Mouse (Mus musculus) embryo, embryonic 11 days (tissue): ENCODE data around the gene Otx1.

ENCODE experiments used
- DNase-seq: peaks from one replicate; pipeline ENCODE4 v3.0.0-alpha.2; 2015

The Otx1 gene

DNA sequence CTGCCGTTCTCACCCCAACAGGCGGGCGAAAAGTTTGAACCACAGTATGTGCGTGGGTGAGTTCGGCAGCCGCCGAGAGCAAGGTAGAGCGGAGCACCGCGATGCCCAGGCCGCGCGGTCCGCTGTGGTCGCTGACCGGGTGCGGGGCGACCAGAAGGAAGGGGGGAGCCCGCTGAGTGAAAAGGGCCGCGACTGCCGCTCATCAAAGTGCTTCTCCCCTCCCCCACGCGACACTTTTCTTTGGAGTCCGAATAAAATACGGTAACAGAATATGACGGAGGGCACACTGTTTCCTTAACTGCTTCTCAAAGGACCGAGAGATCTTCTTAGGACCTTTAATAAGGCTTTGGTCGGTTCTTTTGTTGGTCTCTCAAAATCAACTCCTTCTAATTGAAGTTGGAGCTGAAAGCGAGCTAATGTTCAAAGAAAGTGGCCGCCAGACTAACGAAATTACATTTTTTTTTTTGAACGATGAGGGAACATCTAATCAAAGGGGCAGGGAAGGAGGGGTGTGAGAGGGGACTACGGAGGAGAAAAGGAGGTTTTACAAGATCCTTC is at the start of gene Otx1:
Gene Otx1 (minus strand): TSS at position 115 of the 558 bp plus-strand sequence.
- DNase-seq, result peak; percentile 78

DNA sequence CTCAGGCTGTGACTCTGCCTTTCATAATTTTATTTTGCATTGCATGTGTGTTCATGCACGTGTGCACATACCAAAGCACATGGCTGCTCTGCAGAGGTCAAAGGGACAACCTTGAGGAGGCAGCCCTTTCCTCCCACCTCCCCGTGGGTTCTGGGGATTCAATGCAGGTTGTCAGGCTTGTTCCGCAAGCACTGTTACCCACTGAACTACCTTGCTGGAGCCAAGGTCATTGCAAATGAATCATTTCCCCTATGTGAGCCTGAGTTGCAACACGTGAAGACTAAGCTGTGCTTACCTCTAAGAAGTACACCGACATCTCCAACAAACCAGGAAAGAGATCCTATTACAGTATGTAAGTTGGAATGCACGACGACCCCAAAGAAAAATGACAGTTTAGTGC is 48.2 kb upstream of the Otx1 start:
- DNase-seq, result no peak

DNA sequence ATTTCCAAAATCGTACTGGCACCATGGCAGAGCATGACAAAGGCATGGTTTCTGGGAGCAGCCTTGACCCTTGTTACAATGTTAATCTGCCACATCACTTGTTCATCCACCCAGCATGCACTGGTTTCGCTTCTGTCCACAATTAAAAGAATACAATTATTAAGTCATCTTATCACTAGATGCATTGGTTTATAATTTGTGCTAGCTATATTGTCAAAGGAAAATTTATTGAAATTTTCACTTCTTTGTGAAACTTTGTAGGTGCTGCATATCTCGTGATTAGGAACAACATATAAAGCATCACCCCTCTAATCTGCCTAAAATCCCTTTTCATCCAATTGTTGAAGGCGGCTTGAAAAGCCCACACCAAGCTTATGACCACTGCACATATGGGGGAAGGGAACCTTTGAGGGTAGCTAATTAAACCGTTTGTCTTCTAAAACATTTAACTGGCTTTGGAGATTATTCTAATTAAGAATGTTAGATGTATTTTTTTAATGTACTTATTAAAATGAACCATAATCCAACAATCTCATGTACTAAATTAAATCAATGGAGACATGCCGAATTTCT is 37.2 kb upstream of the Otx1 start:
- DNase-seq, result no peak

DNA sequence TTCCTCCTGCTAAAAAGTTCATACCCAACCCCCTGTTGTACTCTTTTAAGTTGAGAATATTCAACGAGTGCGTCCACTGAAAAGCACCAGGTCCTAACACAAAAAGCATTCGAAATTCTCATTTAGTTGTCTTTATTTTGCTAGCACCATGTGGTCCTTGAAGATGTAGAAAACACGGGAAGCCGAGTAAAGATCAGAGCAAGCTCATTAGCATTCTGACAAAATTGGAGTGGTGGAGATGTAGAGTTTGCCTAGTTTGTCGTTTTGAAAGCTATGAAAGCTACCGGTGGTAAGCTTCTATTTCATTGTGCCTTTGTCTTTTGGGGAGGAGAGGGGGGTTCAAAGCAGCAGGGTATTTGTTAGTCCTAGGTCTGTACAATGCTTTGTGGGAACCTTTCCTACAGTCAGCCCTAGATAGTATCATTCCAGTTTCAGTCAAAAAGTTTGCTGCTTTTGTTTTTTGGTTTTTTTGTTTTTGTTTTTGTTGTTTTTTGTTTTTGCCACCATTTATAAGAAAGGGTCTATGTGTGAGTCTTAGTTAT is 31.9 kb upstream of the Otx1 start:
- no peak for DNase-seq

DNA sequence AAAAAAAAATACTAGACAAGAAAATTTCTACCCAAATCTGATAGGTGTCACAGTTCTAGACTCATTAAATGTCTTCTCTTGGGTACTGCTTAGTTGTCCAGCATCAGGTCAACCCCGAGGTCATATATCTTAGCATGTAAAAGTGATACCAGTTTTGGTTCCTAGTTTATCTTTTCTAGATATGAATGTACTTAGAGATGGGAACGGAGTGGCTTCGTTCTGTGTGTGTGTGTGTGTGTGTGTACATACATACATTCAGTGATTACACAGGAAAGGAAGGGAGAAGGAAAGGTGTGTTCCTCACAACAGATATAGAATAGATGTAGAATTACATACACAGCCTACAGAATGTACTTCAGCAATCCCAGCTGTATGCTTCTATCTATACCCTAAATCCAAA is 30.9 kb upstream of the Otx1 start:
- no peak for DNase-seq

DNA sequence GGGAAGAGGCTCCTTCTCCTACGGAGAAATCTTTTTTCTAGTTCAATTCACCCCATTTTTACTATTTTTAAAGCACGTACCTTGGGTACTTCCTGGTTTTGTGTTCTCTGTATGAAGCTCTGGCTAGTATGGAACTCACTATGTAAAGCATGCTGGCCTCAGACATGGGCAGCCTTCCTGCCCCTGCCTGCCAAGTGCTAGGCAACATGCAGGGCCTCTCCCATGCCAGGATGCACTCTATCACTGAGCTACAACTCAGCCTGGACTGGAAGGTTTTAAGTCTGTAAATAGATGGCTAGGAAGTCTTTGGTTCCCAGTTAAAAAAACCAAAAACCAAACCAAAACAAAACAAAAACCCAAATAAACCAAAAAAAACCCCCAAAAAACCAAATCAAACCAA is 17.9 kb upstream of the Otx1 start:
- no peak for DNase-seq

DNA sequence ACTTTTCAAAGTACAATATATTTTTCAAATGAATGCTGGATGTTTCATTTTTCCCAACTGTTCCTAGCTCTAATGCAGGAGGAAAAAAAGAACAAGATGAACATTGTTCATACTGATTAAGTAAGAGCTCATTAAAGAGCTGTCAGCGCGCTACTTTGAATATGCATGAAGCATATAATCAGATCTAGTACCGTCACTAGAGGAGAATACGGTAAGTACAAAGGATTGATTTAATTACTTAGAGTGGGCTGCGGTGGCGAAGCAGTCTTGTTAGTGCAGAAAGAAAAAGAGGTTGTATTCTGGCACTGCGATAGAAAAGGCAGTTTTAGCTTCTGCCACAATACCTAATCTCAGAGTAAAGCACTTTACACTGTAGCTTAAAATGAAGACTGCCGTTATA is 14.7 kb upstream of the Otx1 start:
- peak; percentile 35 for DNase-seq

DNA sequence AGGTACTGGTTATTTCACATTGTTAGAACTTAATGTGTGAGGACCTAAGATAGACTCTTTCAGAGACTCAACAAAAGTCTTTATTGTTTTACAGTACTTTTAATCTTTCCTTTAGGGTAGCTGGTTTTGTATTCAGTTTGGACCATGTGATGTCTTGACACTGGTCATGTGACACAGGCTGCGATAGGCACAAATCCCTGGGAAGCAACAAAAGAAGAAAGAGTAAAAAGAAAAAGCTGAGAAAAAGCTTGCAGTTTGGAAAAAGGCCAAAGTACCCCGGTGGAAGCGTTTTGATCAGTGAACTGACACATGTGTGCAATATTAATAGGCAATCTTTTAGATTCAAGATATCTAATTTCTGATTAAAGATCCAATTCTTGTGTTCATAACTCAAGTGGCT is 13.6 kb upstream of the Otx1 start:
- no peak for DNase-seq

DNA sequence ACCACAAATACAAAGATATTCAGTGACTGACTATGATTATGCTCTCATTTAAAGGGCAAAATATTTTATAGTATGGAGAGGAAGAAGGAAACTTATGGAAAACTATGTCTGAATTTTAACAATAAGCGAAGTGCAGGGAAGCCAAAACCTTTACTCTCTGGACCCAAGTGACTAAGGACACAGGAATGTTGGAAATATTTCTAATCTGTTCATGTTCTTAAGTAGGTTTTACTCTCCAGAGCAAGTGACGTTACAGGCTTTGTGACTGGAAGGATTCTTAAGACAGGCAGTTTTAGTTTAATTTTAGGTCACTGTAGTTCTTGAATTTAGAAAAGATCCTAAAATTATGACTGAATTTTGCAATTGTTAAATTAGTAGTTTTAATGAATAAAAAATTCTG is 6.1 kb upstream of the Otx1 start:
- peak; percentile 47 for DNase-seq

DNA sequence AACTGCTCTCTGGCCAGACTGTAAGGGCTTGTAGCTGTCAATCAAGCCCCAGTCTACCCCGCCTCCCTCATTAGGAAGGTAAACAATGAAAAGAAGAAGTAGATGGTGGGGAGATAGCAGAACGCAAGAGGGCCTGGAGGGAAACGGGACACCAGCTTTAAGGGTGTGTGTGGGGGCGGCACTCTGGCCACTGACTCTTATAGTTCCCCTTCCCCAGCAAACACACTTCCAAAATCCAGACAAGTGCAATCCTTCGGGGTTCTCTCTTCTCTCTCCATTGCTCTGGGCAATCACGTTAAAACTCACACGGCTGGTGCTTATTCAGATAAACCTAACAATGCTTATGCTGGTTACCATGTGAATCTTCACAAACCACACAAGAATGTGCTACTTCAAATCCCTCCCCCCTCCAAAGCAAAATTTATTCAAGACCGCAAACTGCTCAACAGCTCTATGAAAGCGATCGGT is 5.5 kb upstream of the Otx1 start:
- peak; percentile 68 for DNase-seq

DNA sequence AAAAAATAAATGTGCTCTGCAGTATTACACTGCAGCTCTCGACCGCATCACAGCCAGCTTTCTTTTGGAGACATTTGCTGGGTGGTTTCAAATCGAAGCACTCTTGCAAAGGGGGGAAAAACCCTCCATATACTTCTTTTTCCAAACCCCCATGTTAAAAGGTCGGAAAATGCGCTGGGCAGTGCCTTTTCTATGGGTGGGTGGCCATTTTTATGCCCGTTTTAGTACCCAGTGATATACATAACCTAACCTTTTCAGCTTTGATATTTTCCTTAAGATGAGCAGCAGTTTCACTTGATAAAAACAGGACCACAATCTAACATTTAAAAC is 5.0 kb upstream of the Otx1 start:
- no peak for DNase-seq

DNA sequence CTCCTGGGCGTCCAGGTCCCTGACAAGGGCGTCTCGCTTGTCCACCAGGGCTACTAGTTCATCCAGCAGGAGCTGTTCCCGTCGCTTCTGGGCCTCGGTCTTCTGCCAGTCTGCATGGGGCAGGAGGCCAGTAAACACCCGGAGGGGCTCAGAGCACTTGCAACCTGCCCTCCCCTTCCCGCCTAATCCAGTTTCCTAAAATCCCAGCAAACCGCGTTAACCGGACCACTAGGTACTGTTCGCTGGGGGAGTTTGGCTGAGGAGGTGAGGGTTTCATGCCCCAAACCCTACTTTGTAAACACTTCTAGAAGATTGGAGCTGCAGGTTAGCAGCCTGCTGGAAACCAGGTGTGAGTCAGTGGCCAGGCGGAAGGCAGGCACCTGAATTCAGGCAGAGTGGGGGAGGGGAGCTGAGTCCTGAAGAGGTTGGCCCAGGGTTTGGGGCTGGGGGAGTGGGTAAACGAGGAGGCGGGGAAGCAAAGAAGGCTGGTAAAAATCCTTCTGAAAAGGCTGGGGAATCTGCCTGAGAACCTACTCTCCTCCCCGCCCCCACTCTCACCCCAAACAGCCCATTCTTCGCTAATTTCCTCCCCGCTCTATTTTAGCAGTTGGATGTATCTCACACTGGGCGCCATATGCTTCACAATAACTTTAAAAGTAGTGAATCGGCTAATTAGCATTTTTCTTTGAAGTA is 4.5 kb upstream of the Otx1 start:
- DNase-seq, result peak; percentile 70

DNA sequence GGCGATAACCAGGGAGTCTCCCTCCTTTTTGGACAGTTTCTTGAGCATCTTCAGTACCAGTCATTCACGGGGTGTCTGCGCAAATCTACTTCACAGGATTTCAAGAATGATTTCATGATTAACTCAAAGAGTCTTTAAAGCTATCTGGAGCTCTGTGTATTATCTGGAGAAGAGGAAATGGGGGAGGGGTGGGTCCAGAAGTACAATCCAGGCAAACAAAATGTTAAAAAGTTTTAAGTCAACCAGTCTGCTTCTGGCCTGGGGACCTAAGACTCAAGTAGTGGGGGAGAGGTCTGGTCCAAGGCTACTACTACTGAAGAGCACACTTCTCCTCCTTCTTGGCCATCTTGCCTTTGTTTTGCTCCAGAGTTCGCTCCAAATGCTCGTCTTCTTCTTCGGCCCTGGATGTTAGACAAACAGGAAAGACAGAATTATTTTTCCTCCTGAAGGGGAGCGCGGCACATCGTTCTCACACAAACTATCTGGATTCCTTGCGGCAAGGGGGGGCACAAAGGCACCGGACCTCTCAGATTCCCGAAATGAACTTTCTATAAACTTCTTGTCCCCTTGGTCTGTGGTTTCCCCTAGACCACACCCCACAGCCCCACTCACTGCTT is 3.9 kb upstream of the Otx1 start:
- peak; percentile 14 for DNase-seq

DNA sequence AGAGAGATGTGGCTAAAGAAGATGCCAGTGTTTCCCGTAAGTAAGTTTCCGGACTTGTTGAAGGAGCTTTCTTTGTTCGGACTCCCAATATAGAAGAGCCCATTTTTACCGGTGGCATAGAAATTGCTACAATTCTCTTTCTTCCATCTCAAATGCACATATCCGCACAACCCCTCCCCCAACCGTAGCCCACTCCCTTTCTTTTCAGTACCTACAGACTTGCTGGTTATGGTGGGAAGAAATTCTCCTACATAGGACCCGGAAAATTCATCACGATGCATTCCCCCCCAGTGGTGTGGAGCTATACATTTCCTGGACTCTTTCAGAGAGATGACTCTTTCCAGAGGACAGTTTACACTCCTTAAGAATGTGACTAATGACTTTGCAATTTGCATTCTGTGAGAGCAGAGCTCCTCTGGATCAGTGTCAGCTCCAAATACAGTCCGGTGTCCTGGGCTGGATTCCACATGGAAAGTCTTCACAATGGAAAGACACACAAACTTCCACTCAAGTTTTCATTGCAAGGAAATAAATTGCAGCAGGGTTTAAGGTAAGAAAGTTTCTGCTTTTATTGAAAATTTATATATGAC is 2.7 kb upstream of the Otx1 start:
- DNase-seq, result peak; percentile 34

DNA sequence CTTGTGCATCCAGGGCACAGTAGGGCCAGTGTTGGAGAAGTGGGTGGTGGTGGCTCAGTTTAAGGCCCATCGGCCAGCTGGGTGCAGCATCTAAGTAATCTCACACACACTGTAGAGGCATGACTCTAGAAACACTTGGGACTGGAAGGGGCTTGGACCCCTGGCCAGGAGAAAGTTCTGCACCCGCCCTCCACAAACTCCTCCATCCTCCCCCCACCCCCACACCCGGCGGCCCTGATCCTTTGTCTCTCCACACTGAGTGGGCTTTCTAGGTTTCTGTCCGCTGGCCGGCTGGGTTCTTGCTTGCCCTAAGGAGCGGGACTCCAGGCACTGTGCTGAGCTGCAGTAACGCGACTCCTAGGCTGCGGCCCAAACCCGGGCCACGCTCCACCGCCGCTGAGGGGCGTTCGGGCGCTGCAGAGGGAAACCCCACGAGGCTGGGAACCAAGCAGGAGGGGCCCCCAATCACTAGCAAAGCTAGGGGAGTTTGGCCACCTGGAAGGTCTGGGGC is 1.7 kb upstream of the Otx1 start:
- DNase-seq, result peak; percentile 73

DNA sequence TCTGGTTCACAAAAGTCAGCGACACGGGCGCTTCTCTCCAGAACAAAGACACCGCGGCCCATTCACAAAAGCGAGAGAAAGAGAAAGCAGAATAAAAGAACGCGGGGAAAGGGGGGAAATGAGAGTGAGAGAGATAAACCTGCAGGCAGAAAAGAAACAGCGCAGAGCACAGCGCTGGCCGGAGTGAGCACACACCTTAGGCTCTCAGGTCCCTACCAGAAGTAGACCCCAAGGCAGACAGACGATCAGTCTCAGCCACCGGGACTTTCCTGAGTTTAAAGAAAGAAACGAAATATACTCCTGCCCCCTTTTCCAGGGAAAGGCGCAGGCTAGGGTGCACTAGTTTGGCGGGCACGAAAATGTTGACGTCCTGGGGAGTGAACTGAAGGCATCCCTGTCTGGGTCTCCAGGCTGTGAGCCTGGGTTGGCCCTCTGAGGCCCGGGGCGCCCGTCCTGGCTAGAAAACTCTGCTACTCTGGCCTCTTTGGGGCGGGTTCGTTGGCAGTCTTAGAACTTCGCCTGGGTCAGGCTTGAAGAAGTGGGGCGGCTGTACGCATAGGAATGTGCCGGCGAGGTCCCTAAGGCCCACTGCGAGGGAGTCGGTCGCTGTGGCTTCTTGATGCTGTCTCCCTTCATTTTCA is 764 bp upstream of the Otx1 start:
- peak; percentile 68 for DNase-seq

DNA sequence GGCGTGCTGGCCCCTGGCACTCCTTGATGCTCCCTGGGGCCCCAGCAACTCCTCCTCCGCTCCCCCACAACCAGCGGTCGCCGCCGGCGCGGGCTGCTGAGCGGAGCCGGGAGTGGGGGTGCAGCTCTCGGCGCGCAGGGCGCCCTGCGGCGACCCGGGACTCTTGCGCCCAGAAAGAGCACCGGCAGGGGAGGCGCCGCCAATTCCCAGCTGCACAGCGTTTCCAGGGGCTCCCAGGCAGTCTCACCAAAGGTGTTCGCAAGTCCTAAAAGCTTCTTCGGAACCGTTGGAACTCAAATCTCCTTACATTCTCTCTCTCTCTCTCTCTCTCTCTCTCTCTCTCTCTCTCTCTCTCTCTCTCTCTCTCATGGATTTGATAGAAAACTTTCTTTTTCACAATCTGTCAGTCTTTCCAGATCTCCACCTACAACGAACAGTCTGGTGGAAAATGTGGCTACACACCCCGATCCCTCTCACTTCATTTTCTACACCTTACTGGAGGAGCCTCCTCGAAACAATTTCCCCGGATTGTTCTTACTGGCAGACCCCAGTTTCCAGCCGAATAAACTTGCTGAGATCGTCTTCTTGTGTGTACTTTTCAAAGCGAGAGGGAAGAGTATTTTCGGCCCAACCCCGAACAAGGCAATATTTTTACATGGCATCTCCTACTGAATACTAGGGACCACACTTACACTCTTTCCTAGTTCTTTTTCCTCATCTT is 475 bp downstream of the Otx1 start:
- peak; percentile 42 for DNase-seq

DNA sequence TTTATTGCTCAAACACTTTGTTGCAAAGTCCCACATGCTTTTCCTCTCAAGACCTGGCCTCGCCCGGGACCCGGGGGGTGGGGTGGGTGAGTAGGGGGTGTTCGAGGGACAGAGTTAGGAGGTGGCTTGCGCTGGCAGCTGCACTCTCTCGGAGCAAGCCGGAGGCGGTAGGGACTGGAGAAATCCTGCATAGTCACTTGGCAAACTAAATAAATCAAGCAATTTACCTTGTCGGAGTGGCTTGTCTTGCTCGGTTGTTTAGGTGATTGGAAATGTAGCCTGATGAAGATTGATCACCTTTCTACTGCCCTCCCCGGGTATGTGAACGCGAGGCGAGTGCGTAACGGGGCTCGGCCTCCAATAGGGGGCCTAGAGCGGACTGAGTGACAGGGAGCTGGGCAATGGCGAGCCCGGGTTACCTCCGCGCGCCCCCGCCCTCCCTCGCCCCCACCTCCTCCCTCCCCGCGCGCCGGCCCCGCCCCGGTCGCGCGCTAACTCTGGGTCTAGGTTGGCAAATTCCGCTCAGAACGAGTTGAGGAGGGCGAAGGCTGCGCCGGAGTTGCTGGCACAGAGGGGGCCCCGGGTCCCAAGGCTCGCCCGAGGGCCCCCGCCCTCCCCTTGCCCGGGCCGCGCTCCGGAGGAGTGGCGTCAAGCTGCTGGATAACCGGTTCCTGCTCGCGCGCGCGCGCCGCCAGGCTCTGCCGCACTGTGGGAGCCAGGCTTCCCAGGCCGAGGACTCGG is 1.2 kb downstream of the Otx1 start:
- peak; percentile 90 for DNase-seq

DNA sequence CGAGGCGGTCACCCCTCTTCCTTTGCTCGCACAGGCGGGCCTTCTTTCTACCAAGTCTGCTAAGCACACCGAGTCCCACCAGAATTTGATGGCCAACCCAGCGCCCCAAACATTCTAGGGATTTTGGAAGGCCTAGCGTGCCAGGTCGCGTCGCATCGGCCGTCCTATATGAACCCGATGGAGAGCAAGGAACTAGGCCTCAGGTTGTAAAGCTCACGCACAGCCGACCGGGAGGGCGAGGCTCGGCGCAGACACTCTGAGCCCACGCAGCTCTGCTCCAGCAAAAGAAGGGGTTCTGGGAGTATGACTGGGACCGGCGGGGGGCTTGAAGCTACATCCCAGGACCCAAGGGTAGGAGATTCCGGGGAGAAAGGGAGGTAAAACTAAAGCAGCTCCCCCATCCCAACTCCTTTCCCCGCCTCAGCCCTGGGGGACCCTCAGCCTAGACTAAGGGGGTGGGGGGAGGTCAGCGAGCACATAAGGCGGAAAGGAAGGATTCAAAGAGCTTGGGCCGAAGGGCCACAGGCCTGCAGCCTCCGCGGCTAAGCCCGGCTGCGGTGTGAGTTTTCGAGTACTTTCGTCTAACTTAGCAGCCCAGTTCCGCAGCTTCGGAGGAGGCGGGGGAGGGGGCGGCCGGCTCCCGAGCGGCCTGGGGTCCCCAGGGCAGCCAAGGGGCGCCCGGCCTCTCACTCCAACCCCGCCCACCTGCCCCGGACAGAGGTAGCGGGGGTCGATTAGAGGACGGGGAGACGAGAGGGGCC is 2.2 kb downstream of the Otx1 start:
- peak; percentile 53 for DNase-seq
